Mouse (Mus musculus) intestine, embryonic 16.5 days (tissue): Measurements from ENCODE around the gene Acadl. TPM values are rescaled to one million over a fixed set of nuclear protein-coding genes. Genes with fewer than 3 reads are reported as not detected.

Source experiments
- ATAC-seq: fragments of 200-750 bp; cut with Nextera tagmentation; 2 replicates; pipeline ENCODE4 v1.8.0; 2017; ENCODE audit warnings: moderate TSS enrichment, moderate library complexity
- H3K27ac ChIP-seq: fragments of 300-500 bp; sonication (generic); 2 replicates; pipeline ENCODE4 v1.5.1; 2014; ENCODE audit warnings: mild to moderate bottlenecking, low read length
- H3K27me3 ChIP-seq: fragments of 300-500 bp; sonication (generic); replicated peaks from 2 replicates; pipeline ENCODE4 v1.6.1; 2014; ENCODE audit warnings: low read length, control low read depth, mixed read lengths; ENCODE audit not compliant: control insufficient read depth, insufficient read depth
- H3K36me3 ChIP-seq: fragments of 300-500 bp; sonication (generic); 2 replicates; pipeline ENCODE4 v1.6.1; 2014; ENCODE audit warnings: low read length, control low read depth; ENCODE audit not compliant: control insufficient read depth, insufficient read depth
- H3K4me1 ChIP-seq: fragments of 300-500 bp; sonication (generic); 2 replicates; pipeline ENCODE4 v1.6.1; 2014; ENCODE audit warnings: low read length, control low read depth, mixed read lengths; ENCODE audit not compliant: control insufficient read depth, insufficient read depth
- H3K4me2 ChIP-seq: fragments of 300-500 bp; sonication (generic); 2 replicates; pipeline ENCODE4 v1.6.1; 2014; ENCODE audit warnings: low read depth, low read length, control low read depth
- H3K4me3 ChIP-seq: fragments of 300-500 bp; sonication (generic); 2 replicates; pipeline ENCODE4 v1.5.1; 2014; ENCODE audit warnings: mild to moderate bottlenecking, low read length
- H3K9ac ChIP-seq: fragments of 300-500 bp; sonication (generic); 2 replicates; pipeline ENCODE4 v1.6.1; 2014; ENCODE audit warnings: low read depth, low read length
- H3K9me3 ChIP-seq: fragments of 300-500 bp; sonication (generic); 2 replicates; pipeline ENCODE4 v1.6.1; 2016; ENCODE audit warnings: low read length, control low read depth; ENCODE audit not compliant: control insufficient read depth
- WGBS: fragments of 180-500 bp; shearing (Covaris S2); extraction: QIAGEN DNeasy Blood & Tissue Kit; methylation state at CpG from one replicate; pipeline ENCODE4 v1.1.7; 2014; 5-methylcytosine and 5-hydroxymethylcytosine counted together
- polyA plus RNA-seq: library from polyadenylated mRNA; unstranded; fragments of >200 nt; fragmentation: Nextera tagmentation; extraction: Ambion mirVana; gene quantifications from 2 replicates; pipeline ENCODE4 v1.2.1, GENCODE M21; 2015

The Acadl gene
- 309 and 355 TPM in 2 replicates for polyA plus RNA-seq

DNA sequence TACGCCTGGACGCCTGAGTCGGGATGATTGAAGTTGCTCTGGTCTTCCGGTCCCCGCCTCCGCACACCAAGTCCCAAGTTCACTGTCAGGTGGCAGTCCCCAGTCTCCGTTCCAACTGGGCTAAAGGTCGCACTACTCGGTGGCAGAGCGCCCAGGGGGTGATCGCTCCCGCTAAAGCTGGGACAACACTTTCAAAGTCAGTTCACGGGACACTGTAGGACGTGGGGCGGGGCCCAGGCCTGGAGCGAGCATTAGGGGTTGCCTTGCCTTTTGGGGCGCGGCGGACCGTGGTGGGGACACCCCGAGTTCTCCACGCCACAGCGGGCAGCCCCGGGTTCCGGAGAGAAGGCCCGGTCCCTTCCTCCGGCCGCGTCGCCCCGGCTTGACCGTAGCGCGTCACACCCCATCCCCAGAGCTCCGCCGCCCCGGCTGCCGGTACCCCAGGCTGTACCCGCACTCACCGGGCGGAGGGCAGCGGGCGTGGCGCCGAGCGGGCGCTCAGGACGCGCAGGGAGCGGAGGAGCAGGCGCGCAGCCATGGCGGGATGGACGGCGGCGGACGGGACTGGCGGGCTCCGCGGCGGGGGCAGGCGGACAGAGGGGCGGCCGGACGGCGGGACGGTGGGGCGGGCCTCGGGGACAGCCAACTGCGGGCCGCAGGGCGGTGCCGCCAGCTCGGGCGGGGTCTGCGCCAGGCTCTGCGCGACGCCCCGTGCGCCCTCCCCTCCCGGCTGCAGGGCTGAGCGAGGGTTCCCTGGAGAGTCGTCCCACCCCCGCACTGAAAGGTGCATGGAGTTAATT, at the start of gene Acadl:
Acadl (minus strand) TSS at position 566 of the 800 bp plus-strand sequence.
- Histone ChIP-seq H3K9ac (peak within 1 kb of the TSS; percentile 96), H3K4me2 (peak within 1 kb of the TSS; percentile 58), H3K27me3 (no peaks in the 10 kb centered on the region), H3K4me1 (peaks cover 16% of the 10 kb centered on the region), H3K9me3 (peaks cover 10% of the 10 kb centered on the region), H3K4me3 (peak within 1 kb of the TSS; percentile 86), H3K27ac (peak within 1 kb of the TSS; percentile 97), H3K36me3 (peaks cover 10% of the 10 kb centered on the region)
- WGBS: under 1% methylated on average over 75 of the region's 85 CpGs
- peak; percentile 90 for ATAC-seq

DNA sequence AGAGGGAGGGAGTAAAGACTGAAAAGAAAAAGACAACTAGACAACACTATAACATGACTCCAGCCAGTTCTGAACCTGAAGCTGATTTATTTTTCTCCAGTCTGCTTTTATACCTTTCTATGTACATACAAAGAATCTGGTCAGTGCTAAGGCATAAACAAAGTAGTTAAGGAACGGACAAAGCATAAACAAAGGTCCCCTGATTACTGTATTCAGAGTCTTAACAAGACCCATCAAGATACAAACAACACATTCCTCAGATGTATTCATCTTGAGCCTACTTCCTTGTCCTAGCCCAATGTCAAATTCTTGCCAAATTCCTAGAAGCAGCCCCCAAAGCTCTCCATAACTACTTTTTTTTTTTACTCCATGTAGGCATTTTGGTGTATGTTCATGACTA, 49.2 kb upstream of the Acadl start:
- 51% methylated on average over 1 of the region's 1 CpGs for WGBS
- ATAC-seq: no peak
- Histone ChIP-seq H3K4me3 (no peak overlapping the region), H3K9ac (no peak overlapping the region), H3K27ac (no peak overlapping the region), H3K4me2 (no peak overlapping the region), H3K4me1 (no peaks in the 10 kb centered on the region), H3K9me3 (no peaks in the 10 kb centered on the region), H3K36me3 (no peaks in the 10 kb centered on the region), H3K27me3 (no peaks in the 10 kb centered on the region)

DNA sequence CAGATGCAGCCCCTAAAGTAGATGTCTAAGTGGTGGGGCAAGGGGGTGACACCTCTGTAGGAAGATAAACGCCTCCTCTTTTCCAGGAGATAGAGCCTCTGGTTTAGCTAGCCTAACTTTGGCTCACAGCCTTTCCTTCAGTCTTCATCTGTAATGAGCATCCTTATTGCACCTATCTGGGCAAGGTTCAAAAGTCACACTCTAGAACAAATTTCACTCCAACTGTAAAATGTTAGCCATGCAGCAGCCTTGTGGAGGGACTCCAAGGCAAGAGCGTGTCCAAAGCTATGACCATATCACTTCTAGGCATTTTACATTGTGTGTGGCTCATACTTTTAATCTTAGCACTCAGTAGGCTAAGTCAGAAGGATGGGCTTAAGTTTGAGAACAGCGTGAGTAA, 39.5 kb upstream of the Acadl start:
- Histone ChIP-seq H3K4me2 (no peak overlapping the region), H3K9me3 (no peaks in the 10 kb centered on the region), H3K27ac (no peak overlapping the region), H3K9ac (no peak overlapping the region), H3K36me3 (no peaks in the 10 kb centered on the region), H3K4me3 (no peak overlapping the region), H3K4me1 (peaks cover 5% of the 10 kb centered on the region; the same call in 1 of the 2 replicates), H3K27me3 (no peaks in the 10 kb centered on the region)
- 81% methylated on average over 3 of the region's 3 CpGs for WGBS
- peak; percentile 56 for ATAC-seq

DNA sequence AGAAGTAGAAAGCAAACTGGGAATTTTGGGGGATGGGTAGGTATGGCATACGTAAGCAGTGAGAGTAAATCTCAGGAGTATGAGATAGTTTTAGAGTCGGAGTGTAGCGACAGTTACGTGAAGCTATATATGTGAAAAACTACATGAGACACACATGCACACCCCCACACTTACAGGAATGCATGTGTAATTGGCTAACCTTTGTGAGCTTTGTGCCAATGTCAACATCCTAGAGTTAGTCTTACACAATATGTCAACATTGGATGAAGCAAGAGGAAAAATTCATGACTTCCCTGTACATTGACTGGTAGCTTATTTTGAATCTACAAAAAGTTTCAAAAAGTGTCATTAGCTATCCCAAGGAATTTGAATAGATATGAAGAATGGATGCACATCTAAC, 37.9 kb upstream of the Acadl start:
- no peak overlapping the region for H3K27ac ChIP-seq
- no peak overlapping the region for H3K4me2 ChIP-seq
- no peaks in the 10 kb centered on the region for H3K36me3 ChIP-seq
- WGBS: 88% methylated on average over 4 of the region's 4 CpGs
- no peak overlapping the region for H3K4me3 ChIP-seq
- ATAC-seq: peak; percentile 55; the same call in 1 of the 2 replicates
- H3K27me3 ChIP-seq: no peaks in the 10 kb centered on the region
- H3K9ac ChIP-seq: no peak overlapping the region
- H3K4me1 ChIP-seq: peaks cover 11% of the 10 kb centered on the region
- H3K9me3 ChIP-seq: no peaks in the 10 kb centered on the region

DNA sequence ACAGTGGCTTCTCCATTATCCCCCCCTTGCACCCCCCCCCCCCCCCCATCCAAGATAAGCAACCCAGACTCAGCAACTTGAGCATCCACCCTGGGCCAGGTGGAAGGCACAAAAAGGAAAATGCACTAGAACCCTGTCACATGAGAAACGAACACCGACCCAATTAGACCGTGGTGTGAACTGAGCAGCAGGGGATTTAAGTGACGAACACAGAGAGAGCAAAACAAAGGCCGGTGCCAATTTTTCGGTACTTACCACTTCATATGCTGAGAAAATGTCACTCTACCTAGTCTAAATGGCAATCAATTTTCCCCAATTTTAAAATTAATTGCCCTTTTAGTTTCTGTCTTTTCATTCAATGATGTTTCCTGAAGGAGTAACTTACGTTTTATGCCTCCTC, 35.2 kb upstream of the Acadl start:
- no peak overlapping the region for H3K4me3 ChIP-seq
- no peak for ATAC-seq
- no peaks in the 10 kb centered on the region for H3K27me3 ChIP-seq
- no peak overlapping the region for H3K9ac ChIP-seq
- H3K36me3 ChIP-seq: no peaks in the 10 kb centered on the region
- no peaks in the 10 kb centered on the region for H3K9me3 ChIP-seq
- 79% methylated on average over 7 of the region's 7 CpGs for WGBS
- no peak overlapping the region for H3K27ac ChIP-seq
- peaks cover 14% of the 10 kb centered on the region for H3K4me1 ChIP-seq
- no peak overlapping the region for H3K4me2 ChIP-seq

DNA sequence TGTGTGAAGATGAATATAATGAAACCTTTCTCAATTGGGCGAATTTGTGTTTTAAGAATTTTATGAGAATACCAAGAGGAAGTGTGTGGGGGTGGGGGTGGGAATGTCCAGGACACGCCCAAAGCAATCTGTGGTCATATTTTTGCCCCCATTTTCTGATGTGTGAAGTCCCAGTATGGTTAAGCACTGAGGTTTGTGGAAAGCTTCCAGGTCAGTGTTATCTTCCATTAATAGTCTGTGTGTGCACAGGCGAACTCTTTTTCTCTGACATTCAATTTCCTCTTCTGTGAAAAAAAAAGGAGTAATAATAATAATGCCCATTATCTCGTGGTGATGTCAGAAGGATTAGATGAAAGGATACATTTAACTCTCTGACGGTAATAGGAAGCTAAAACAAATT, 33.5 kb upstream of the Acadl start:
- Histone ChIP-seq H3K9ac (peak overlapping the region; percentile 30; the same call in 1 of the 2 replicates), H3K4me3 (peak overlapping the region; percentile 5; the same call in 1 of the 2 replicates), H3K27me3 (no peaks in the 10 kb centered on the region), H3K27ac (no peak overlapping the region), H3K9me3 (no peaks in the 10 kb centered on the region), H3K4me1 (peaks cover 11% of the 10 kb centered on the region), H3K36me3 (no peaks in the 10 kb centered on the region), H3K4me2 (peak overlapping the region; percentile 34)
- 39% methylated on average over 5 of the region's 5 CpGs for WGBS
- no peak for ATAC-seq

DNA sequence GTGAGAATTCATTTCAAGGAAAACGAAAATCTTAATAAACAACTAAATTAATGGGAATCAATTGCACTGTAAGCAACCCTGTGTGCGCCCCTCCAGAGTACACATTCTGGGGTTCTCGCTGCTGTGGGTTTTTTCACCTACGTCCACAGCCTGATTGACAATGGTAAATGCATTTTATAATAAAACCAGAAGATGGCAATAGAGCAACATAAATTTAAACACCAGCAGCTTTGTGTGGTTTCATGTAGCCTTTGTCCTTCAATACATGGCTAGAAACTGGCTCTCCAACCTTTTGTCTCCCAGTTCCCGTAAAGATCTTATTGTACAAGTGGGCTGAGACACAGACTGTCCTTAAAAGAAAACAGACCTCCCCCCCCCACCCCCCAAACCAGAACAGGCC, 33.0 kb upstream of the Acadl start:
- WGBS: 19% methylated on average over 5 of the region's 5 CpGs
- peak overlapping the region; percentile 5; the same call in 1 of the 2 replicates for H3K4me3 ChIP-seq
- H3K27ac ChIP-seq: no peak overlapping the region

DNA sequence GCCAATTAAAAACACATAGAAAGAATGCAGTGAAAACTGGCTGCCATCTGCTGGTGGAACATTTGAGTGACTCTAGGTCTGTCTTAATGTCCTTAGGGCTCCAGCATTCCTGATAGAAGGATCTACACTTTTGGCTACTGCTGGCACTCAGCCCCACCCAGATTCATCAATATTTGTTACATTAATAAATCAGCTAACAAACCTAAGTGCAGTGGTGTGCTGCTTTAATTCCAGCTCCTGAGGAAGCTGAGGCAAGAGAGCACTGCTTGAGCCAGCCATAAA, 32.7 kb upstream of the Acadl start:
- Histone ChIP-seq H3K9me3 (no peaks in the 10 kb centered on the region), H3K4me1 (peaks cover 11% of the 10 kb centered on the region), H3K4me3 (no peak overlapping the region; the same call in 1 of the 2 replicates), H3K36me3 (no peaks in the 10 kb centered on the region), H3K27ac (no peak overlapping the region), H3K9ac (peak overlapping the region; percentile 8; the same call in 1 of the 2 replicates), H3K4me2 (peak overlapping the region; percentile 34), H3K27me3 (no peaks in the 10 kb centered on the region)
- peak; percentile 96 for ATAC-seq

More for the DNA sequence above, 33.0 kb upstream of the Acadl start:
- Histone ChIP-seq H3K9ac (peak overlapping the region; percentile 30), H3K4me2 (peak overlapping the region; percentile 34), H3K36me3 (no peaks in the 10 kb centered on the region), H3K27me3 (no peaks in the 10 kb centered on the region), H3K9me3 (no peaks in the 10 kb centered on the region), H3K4me1 (peaks cover 11% of the 10 kb centered on the region)
- ATAC-seq: peak; percentile 73

DNA sequence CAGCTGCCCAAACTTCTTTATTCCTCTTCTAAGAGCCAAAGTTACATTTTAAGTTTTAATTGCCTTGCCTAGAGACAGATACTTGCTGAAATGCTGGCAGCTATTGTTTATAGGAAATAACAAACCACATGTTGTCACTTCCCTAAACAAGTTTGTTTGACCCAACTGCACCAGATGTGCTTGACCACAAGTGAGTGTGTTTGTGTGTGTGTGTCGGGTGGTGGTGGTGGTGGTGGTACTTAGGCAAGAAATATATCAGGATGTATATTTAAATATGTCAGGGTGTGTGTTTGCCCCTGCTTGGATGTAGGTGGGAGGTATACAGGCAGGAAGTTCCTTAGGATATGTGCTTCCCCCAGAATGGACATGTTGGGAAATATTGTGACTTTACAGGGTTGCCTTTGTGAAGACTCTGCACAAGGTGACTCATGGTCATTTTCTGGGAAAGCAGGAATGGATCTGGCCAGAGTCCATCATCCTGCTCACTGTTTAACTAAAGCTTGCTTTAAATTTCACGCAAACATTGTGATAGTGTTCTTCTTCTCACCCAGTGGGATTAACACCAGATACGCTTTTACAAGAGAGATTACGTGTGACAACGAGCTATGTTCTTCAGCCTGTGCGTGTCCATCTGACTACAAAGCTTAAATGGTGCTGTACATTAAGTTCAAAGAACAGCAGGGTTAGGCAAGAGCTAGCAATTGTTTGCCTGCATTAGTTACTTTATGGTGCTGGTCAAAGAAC, 32.2 kb upstream of the Acadl start:
- 47% methylated on average over 6 of the region's 6 CpGs for WGBS
- H3K36me3 ChIP-seq: no peaks in the 10 kb centered on the region
- H3K4me1 ChIP-seq: peaks cover 11% of the 10 kb centered on the region
- no peaks in the 10 kb centered on the region for H3K27me3 ChIP-seq
- H3K4me3 ChIP-seq: no peak overlapping the region
- peak overlapping the region; percentile 47 for H3K27ac ChIP-seq
- H3K9ac ChIP-seq: peak overlapping the region; percentile 8; the same call in 1 of the 2 replicates
- no peaks in the 10 kb centered on the region for H3K9me3 ChIP-seq
- ATAC-seq: peak; percentile 77
- 0 out of 2 replicates have a peak overlapping the region, but pooled peaks have one; percentile 7 for H3K4me2 ChIP-seq
